Mouse (Mus musculus) limb, embryonic 15.5 days (tissue): ENCODE results near the gene Dctpp1. TPM values are rescaled to one million over a fixed set of nuclear protein-coding genes. Genes with fewer than 3 reads are reported as not detected.

Experiments
- ATAC-seq: fragments of 200-750 bp; cut with Nextera tagmentation; 2 replicates; pipeline ENCODE4 v1.8.0; 2017; ENCODE audit warnings: low read depth, moderate TSS enrichment; ENCODE audit not compliant: insufficient number of reproducible peaks, low FRiP score, low TSS enrichment
- H3K27ac ChIP-seq: fragments of 300-500 bp; sonication (generic); 2 replicates; pipeline ENCODE4 v1.5.1; 2015; ENCODE audit warnings: moderate library complexity, mild to moderate bottlenecking, inconsistent platforms
- H3K27me3 ChIP-seq: fragments of 300-500 bp; sonication (generic); 2 replicates; pipeline ENCODE4 v1.6.1; 2015; ENCODE audit warnings: inconsistent platforms
- H3K36me3 ChIP-seq: fragments of 300-500 bp; sonication (generic); 2 replicates; pipeline ENCODE4 v1.6.1; 2015; ENCODE audit warnings: inconsistent platforms
- H3K4me1 ChIP-seq: fragments of 300-500 bp; sonication (generic); 2 replicates; pipeline ENCODE4 v1.6.1; 2015; ENCODE audit warnings: inconsistent platforms
- H3K4me2 ChIP-seq: fragments of 300-500 bp; sonication (generic); 2 replicates; pipeline ENCODE4 v1.6.1; 2015; ENCODE audit warnings: mild to moderate bottlenecking, inconsistent platforms
- H3K4me3 ChIP-seq: fragments of 300-500 bp; sonication (generic); 2 replicates; pipeline ENCODE4 v1.5.1; 2015; ENCODE audit warnings: mild to moderate bottlenecking, inconsistent platforms
- H3K9ac ChIP-seq: fragments of 300-500 bp; sonication (generic); 2 replicates; pipeline ENCODE4 v1.6.1; 2015; ENCODE audit warnings: inconsistent platforms
- H3K9me3 ChIP-seq: fragments of 300-500 bp; sonication (generic); 2 replicates; pipeline ENCODE4 v1.6.1; 2016; ENCODE audit warnings: inconsistent platforms
- WGBS: fragments of 180-500 bp; shearing (Covaris S2); methylation state at CpG from one replicate; pipeline ENCODE4 v1.1.7; 2015; 5-methylcytosine and 5-hydroxymethylcytosine counted together
- polyA plus RNA-seq: library from polyadenylated mRNA; unstranded; fragments of >200 nt; fragmentation: Nextera tagmentation; extraction: Ambion mirVana; gene quantifications from 2 replicates; pipeline ENCODE4 v1.2.1, GENCODE M21; 2015

Gene Dctpp1
- polyA plus RNA-seq, 1 experiment from 2014 or later: 138 TPM

GRCm38 (mm10) chr7:127243870-127244657 is 16.4 kb downstream of the Dctpp1 start, which contains the start of gene Zfp771:
Zfp771 (plus strand) TSS chr7:127244274.
- H3K27me3 ChIP-seq: no peaks in the 10 kb centered on the region
- ATAC-seq: peak; percentile 97
- WGBS: under 1% methylated on average over 51 of the region's 56 CpGs

GRCm38 (mm10) chr7:127243361-127243867 is 17.1 kb downstream of the Dctpp1 start:
- H3K4me1 ChIP-seq: peaks cover 26% of the 10 kb centered on the region
- WGBS: 21% methylated on average over 2 of the region's 2 CpGs
- H3K4me2 ChIP-seq: peak overlapping the region; percentile 72
- H3K9me3 ChIP-seq: no peaks in the 10 kb centered on the region
- H3K9ac ChIP-seq: peak overlapping the region; percentile 96; the same call in 1 of the 2 replicates
- ATAC-seq: no peak
- peaks cover 28% of the 10 kb centered on the region for H3K36me3 ChIP-seq
- H3K4me3 ChIP-seq: peak overlapping the region; percentile 89
- H3K27ac ChIP-seq: peak overlapping the region; percentile 95
- no peaks in the 10 kb centered on the region for H3K27me3 ChIP-seq

More at GRCm38 (mm10) chr7:127243870-127244657, 16.4 kb downstream of the Dctpp1 start, which contains the start of gene Zfp771:
- Histone ChIP-seq H3K9ac (peak within 1 kb of the TSS; percentile 96), H3K36me3 (peaks cover 26% of the 10 kb centered on the region), H3K4me2 (peak within 1 kb of the TSS; percentile 72), H3K9me3 (no peaks in the 10 kb centered on the region), H3K4me3 (peak within 1 kb of the TSS; percentile 89), H3K4me1 (peaks cover 26% of the 10 kb centered on the region), H3K27ac (peak within 1 kb of the TSS; percentile 95)

- H3K27ac ChIP-seq: no peak overlapping the region
- 78% methylated on average over 2 of the region's 2 CpGs for WGBS
- H3K27me3 ChIP-seq: no peaks in the 10 kb centered on the region
- H3K9me3 ChIP-seq: no peaks in the 10 kb centered on the region
- no peak for ATAC-seq
- H3K36me3 ChIP-seq: peaks cover 53% of the 10 kb centered on the region
- no peak overlapping the region for H3K4me3 ChIP-seq
- no peak overlapping the region for H3K9ac ChIP-seq
- H3K4me1 ChIP-seq: peaks cover 30% of the 10 kb centered on the region
- no peak overlapping the region for H3K4me2 ChIP-seq
Measured at GRCm38 (mm10) chr7:127234777-127235176, 25.7 kb downstream of the Dctpp1 start.

GRCm38 (mm10) chr7:127233765-127234164 is 26.7 kb downstream of the Dctpp1 start:
- Histone ChIP-seq H3K27me3 (no peaks in the 10 kb centered on the region), H3K9me3 (no peaks in the 10 kb centered on the region), H3K27ac (peak overlapping the region; percentile 97), H3K4me1 (peaks cover 34% of the 10 kb centered on the region), H3K4me2 (peak overlapping the region; percentile 64), H3K36me3 (peaks cover 58% of the 10 kb centered on the region), H3K4me3 (peak overlapping the region; percentile 96), H3K9ac (peak overlapping the region; percentile 95)
- WGBS: 3% methylated on average over 9 of the region's 9 CpGs
- no peak for ATAC-seq

- H3K4me3 ChIP-seq: peak overlapping the region; percentile 96
- peak overlapping the region; percentile 97 for H3K27ac ChIP-seq
- ATAC-seq: peak; percentile 35
- peaks cover 54% of the 10 kb centered on the region for H3K36me3 ChIP-seq
- H3K4me2 ChIP-seq: peak overlapping the region; percentile 64
- no peaks in the 10 kb centered on the region for H3K9me3 ChIP-seq
- peak overlapping the region; percentile 95 for H3K9ac ChIP-seq
- peaks cover 34% of the 10 kb centered on the region for H3K4me1 ChIP-seq
- no peaks in the 10 kb centered on the region for H3K27me3 ChIP-seq
- under 1% methylated on average over 27 of the region's 27 CpGs for WGBS
Measured at GRCm38 (mm10) chr7:127233368-127233749, 27.1 kb downstream of the Dctpp1 start.

- no peaks in the 10 kb centered on the region for H3K9me3 ChIP-seq
- H3K4me1 ChIP-seq: peaks cover 34% of the 10 kb centered on the region
- peak within 1 kb of the TSS; percentile 64 for H3K4me2 ChIP-seq
- H3K36me3 ChIP-seq: peaks cover 48% of the 10 kb centered on the region
- H3K27me3 ChIP-seq: no peaks in the 10 kb centered on the region
- peak within 1 kb of the TSS; percentile 95 for H3K9ac ChIP-seq
- H3K4me3 ChIP-seq: peak within 1 kb of the TSS; percentile 96
- peak within 1 kb of the TSS; percentile 97 for H3K27ac ChIP-seq
- ATAC-seq: peak; percentile 90
- WGBS: under 1% methylated on average over 64 of the region's 64 CpGs
Measured at GRCm38 (mm10) chr7:127232622-127233367, 27.7 kb downstream of the Dctpp1 start, which contains the start of the genes Zfp553 and Sept1. Zfp553 (plus strand) TSS chr7:127233061. Sept1 (minus strand) TSS chr7:127233130.

GRCm38 (mm10) chr7:127231826-127232621 is 28.5 kb downstream of the Dctpp1 start:
- 6% methylated on average over 20 of the region's 20 CpGs for WGBS
- peaks cover 40% of the 10 kb centered on the region for H3K36me3 ChIP-seq
- peaks cover 34% of the 10 kb centered on the region for H3K4me1 ChIP-seq

GRCm38 (mm10) chr7:127231376-127231775 is 29.1 kb downstream of the Dctpp1 start:
- no peak for ATAC-seq
- no peak overlapping the region for H3K27ac ChIP-seq
- 40% methylated on average over 3 of the region's 3 CpGs for WGBS
- peak overlapping the region; percentile 96 for H3K4me3 ChIP-seq
- peaks cover 34% of the 10 kb centered on the region for H3K4me1 ChIP-seq
- H3K9ac ChIP-seq: peak overlapping the region; percentile 95; the same call in 1 of the 2 replicates
- H3K36me3 ChIP-seq: peaks cover 34% of the 10 kb centered on the region
- peak overlapping the region; percentile 64 for H3K4me2 ChIP-seq
- no peaks in the 10 kb centered on the region for H3K27me3 ChIP-seq
- no peaks in the 10 kb centered on the region for H3K9me3 ChIP-seq

More at GRCm38 (mm10) chr7:127231826-127232621, 28.5 kb downstream of the Dctpp1 start:
- H3K9me3 ChIP-seq: no peaks in the 10 kb centered on the region
- ATAC-seq: no peak
- peak overlapping the region; percentile 96 for H3K4me3 ChIP-seq
- H3K27me3 ChIP-seq: no peaks in the 10 kb centered on the region
- H3K4me2 ChIP-seq: peak overlapping the region; percentile 64
- H3K27ac ChIP-seq: peak overlapping the region; percentile 97
- H3K9ac ChIP-seq: peak overlapping the region; percentile 95

- 59% methylated on average over 4 of the region's 4 CpGs for WGBS
- H3K9me3 ChIP-seq: no peaks in the 10 kb centered on the region
- no peaks in the 10 kb centered on the region for H3K27me3 ChIP-seq
- H3K36me3 ChIP-seq: peaks cover 15% of the 10 kb centered on the region
- no peak overlapping the region for H3K27ac ChIP-seq
- peaks cover 27% of the 10 kb centered on the region for H3K4me1 ChIP-seq
- ATAC-seq: no peak
- no peak overlapping the region for H3K4me3 ChIP-seq
- no peak overlapping the region for H3K9ac ChIP-seq
- H3K4me2 ChIP-seq: no peak overlapping the region
Measured at GRCm38 (mm10) chr7:127228615-127229303, 31.8 kb downstream of the Dctpp1 start.

GRCm38 (mm10) chr7:127225147-127225995 is 35.1 kb downstream of the Dctpp1 start:
- no peak overlapping the region for H3K4me3 ChIP-seq
- no peak overlapping the region for H3K27ac ChIP-seq
- no peaks in the 10 kb centered on the region for H3K9me3 ChIP-seq
- H3K4me1 ChIP-seq: peaks cover 10% of the 10 kb centered on the region
- H3K27me3 ChIP-seq: no peaks in the 10 kb centered on the region
- peaks cover 13% of the 10 kb centered on the region for H3K36me3 ChIP-seq
- no peak overlapping the region for H3K9ac ChIP-seq
- H3K4me2 ChIP-seq: no peak overlapping the region
- WGBS: 78% methylated on average over 11 of the region's 11 CpGs
- no peak for ATAC-seq
